Mouse (Mus musculus) neural tube, embryonic 14.5 days (tissue): Measurements from ENCODE around the gene Slc2a9. TPM values are rescaled to one million over a fixed set of nuclear protein-coding genes. Genes with fewer than 3 reads are reported as not detected.

Source experiments
- ATAC-seq: fragments of 200-750 bp; cut with Nextera tagmentation; 2 replicates; pipeline ENCODE4 v1.8.0; 2017; ENCODE audit warnings: low read depth, mild to moderate bottlenecking, moderate TSS enrichment, moderate library complexity
- H3K27ac ChIP-seq: fragments of 300-500 bp; sonication (generic); 2 replicates; pipeline ENCODE4 v1.5.1; 2014; ENCODE audit warnings: low read depth, mild to moderate bottlenecking, control low read depth, low read length, moderate library complexity, mixed read lengths
- H3K27me3 ChIP-seq: fragments of 300-500 bp; sonication (generic); 2 replicates; pipeline ENCODE4 v1.6.1; 2014; ENCODE audit warnings: low read length; ENCODE audit not compliant: control insufficient read depth, insufficient read depth
- H3K36me3 ChIP-seq: fragments of 300-500 bp; sonication (generic); 2 replicates; pipeline ENCODE4 v1.6.1; 2014; ENCODE audit warnings: low read length, mixed read lengths; ENCODE audit not compliant: control insufficient read depth, insufficient read depth
- H3K4me1 ChIP-seq: fragments of 300-500 bp; sonication (generic); 2 replicates; pipeline ENCODE4 v1.6.1; 2014; ENCODE audit warnings: low read length; ENCODE audit not compliant: control insufficient read depth, insufficient read depth
- H3K4me2 ChIP-seq: fragments of 300-500 bp; sonication (generic); 2 replicates; pipeline ENCODE4 v1.6.1; 2014; ENCODE audit warnings: mild to moderate bottlenecking, low read depth, low read length, control low read depth
- H3K4me3 ChIP-seq: fragments of 300-500 bp; sonication (generic); 2 replicates; pipeline ENCODE4 v1.5.1; 2014; ENCODE audit warnings: low read depth, low read length, control low read depth, mixed read lengths
- H3K9ac ChIP-seq: fragments of 300-500 bp; sonication (generic); replicated peaks from 2 replicates; pipeline ENCODE4 v1.6.1; 2014; ENCODE audit warnings: low read depth, mild to moderate bottlenecking, control low read depth, low read length, mixed read lengths
- H3K9me3 ChIP-seq: fragments of 300-500 bp; sonication (generic); 2 replicates; pipeline ENCODE4 v1.6.1; 2016; ENCODE audit warnings: low read length; ENCODE audit not compliant: control insufficient read depth
- WGBS: fragments of 180-500 bp; shearing (Covaris S2); extraction: QIAGEN DNeasy Blood & Tissue Kit; methylation state at CpG from one replicate; pipeline ENCODE4 v1.1.7; 2014; 5-methylcytosine and 5-hydroxymethylcytosine counted together
- polyA plus RNA-seq: library from polyadenylated mRNA; unstranded; fragments of >200 nt; fragmentation: Nextera tagmentation; extraction: Ambion mirVana; gene quantifications from 2 replicates; pipeline ENCODE4 v1.2.1, GENCODE M21; 2014

Slc2a9 gene
- polyA plus RNA-seq, 1 experiment from 2014 or later = 0.80 TPM

GRCm38 (mm10) chr5:38466569-38467110 is 36.3 kb downstream of the Slc2a9 start:
- no peak overlapping the region for H3K9ac ChIP-seq
- H3K27ac ChIP-seq = no peak overlapping the region
- no peaks in the 10 kb centered on the region for H3K27me3 ChIP-seq
- H3K4me2 ChIP-seq = no peak overlapping the region
- no peaks in the 10 kb centered on the region for H3K9me3 ChIP-seq
- ATAC-seq = no peak
- H3K36me3 ChIP-seq = no peaks in the 10 kb centered on the region
- 83% methylated on average over 5 of the region's 5 CpGs for WGBS
- no peaks in the 10 kb centered on the region for H3K4me1 ChIP-seq
- H3K4me3 ChIP-seq = no peak overlapping the region

GRCm38 (mm10) chr5:38461261-38461660 is 41.7 kb downstream of the Slc2a9 start:
- Histone ChIP-seq H3K4me2 (no peak overlapping the region), H3K9ac (no peak overlapping the region), H3K9me3 (no peaks in the 10 kb centered on the region), H3K27me3 (no peaks in the 10 kb centered on the region), H3K27ac (no peak overlapping the region), H3K4me3 (no peak overlapping the region), H3K4me1 (no peaks in the 10 kb centered on the region), H3K36me3 (no peaks in the 10 kb centered on the region)
- no peak for ATAC-seq
- WGBS = 83% methylated on average over 5 of the region's 5 CpGs

- Histone ChIP-seq H3K4me3 (no peak overlapping the region), H3K4me2 (no peak overlapping the region), H3K9ac (no peak overlapping the region), H3K9me3 (no peaks in the 10 kb centered on the region), H3K27ac (no peak overlapping the region), H3K36me3 (no peaks in the 10 kb centered on the region), H3K4me1 (no peaks in the 10 kb centered on the region), H3K27me3 (no peaks in the 10 kb centered on the region)
- no peak for ATAC-seq
- 84% methylated on average over 3 of the region's 3 CpGs for WGBS
Measured at GRCm38 (mm10) chr5:38450936-38451335, 52.0 kb downstream of the Slc2a9 start.

GRCm38 (mm10) chr5:38449607-38450006 is 53.3 kb downstream of the Slc2a9 start:
- no peaks in the 10 kb centered on the region for H3K36me3 ChIP-seq
- no peak overlapping the region for H3K9ac ChIP-seq
- H3K4me2 ChIP-seq = no peak overlapping the region
- no peak overlapping the region for H3K4me3 ChIP-seq
- H3K4me1 ChIP-seq = no peaks in the 10 kb centered on the region
- no peak for ATAC-seq
- WGBS = 95% methylated on average over 8 of the region's 8 CpGs
- H3K27me3 ChIP-seq = no peaks in the 10 kb centered on the region
- no peaks in the 10 kb centered on the region for H3K9me3 ChIP-seq
- no peak overlapping the region for H3K27ac ChIP-seq

- no peak overlapping the region for H3K4me3 ChIP-seq
- H3K36me3 ChIP-seq = no peaks in the 10 kb centered on the region
- no peak overlapping the region for H3K9ac ChIP-seq
- H3K9me3 ChIP-seq = no peaks in the 10 kb centered on the region
- no peak overlapping the region for H3K4me2 ChIP-seq
- no peak for ATAC-seq
- no peaks in the 10 kb centered on the region for H3K4me1 ChIP-seq
- H3K27me3 ChIP-seq = no peaks in the 10 kb centered on the region
- WGBS = 86% methylated on average over 3 of the region's 3 CpGs
- no peak overlapping the region for H3K27ac ChIP-seq
Measured at GRCm38 (mm10) chr5:38448121-38448520, 54.8 kb downstream of the Slc2a9 start.

- WGBS = 59% methylated on average over 14 of the region's 14 CpGs
- H3K9me3 ChIP-seq = no peaks in the 10 kb centered on the region
- H3K4me3 ChIP-seq = no peak overlapping the region
- no peak overlapping the region for H3K9ac ChIP-seq
- no peaks in the 10 kb centered on the region for H3K27me3 ChIP-seq
- no peak for ATAC-seq
- H3K4me1 ChIP-seq = no peaks in the 10 kb centered on the region
- no peak overlapping the region for H3K4me2 ChIP-seq
- no peak overlapping the region for H3K27ac ChIP-seq
- no peaks in the 10 kb centered on the region for H3K36me3 ChIP-seq
Measured at GRCm38 (mm10) chr5:38446316-38446975, 56.5 kb downstream of the Slc2a9 start.

GRCm38 (mm10) chr5:38441088-38441839 is 61.7 kb downstream of the Slc2a9 start:
- Histone ChIP-seq H3K27me3 (no peaks in the 10 kb centered on the region), H3K4me2 (no peak overlapping the region), H3K9ac (no peak overlapping the region), H3K9me3 (no peaks in the 10 kb centered on the region), H3K4me1 (no peaks in the 10 kb centered on the region; the same call in 1 of the 2 replicates), H3K27ac (no peak overlapping the region), H3K36me3 (no peaks in the 10 kb centered on the region), H3K4me3 (no peak overlapping the region)
- ATAC-seq = peak; percentile 60; the same call in 1 of the 2 replicates
- WGBS = 63% methylated on average over 10 of the region's 10 CpGs

GRCm38 (mm10) chr5:38440252-38441005 is 62.5 kb downstream of the Slc2a9 start:
- WGBS = 92% methylated on average over 9 of the region's 9 CpGs
- no peak overlapping the region for H3K4me2 ChIP-seq
- no peak for ATAC-seq
- H3K9ac ChIP-seq = no peak overlapping the region
- no peaks in the 10 kb centered on the region for H3K36me3 ChIP-seq
- H3K4me3 ChIP-seq = no peak overlapping the region
- H3K27ac ChIP-seq = no peak overlapping the region
- no peaks in the 10 kb centered on the region for H3K9me3 ChIP-seq
- H3K4me1 ChIP-seq = no peaks in the 10 kb centered on the region; the same call in 1 of the 2 replicates
- H3K27me3 ChIP-seq = no peaks in the 10 kb centered on the region
